Mouse (Mus musculus) lung, embryonic 14.5 days (tissue): Measurements from ENCODE around the gene Smim27. TPM values are rescaled to one million over a fixed set of nuclear protein-coding genes. Genes with fewer than 3 reads are reported as not detected.

Experiments
- ATAC-seq: fragments of 200-750 bp; cut with Nextera tagmentation; 2 replicates; pipeline ENCODE4 v1.8.0; 2017; ENCODE audit warnings: mild to moderate bottlenecking, moderate TSS enrichment, moderate library complexity; ENCODE audit not compliant: insufficient read depth
- DNase-seq: peaks from one replicate; pipeline ENCODE4 v3.0.0-alpha.2; 2015
- H3K27ac ChIP-seq: fragments of 300-500 bp; sonication (generic); 2 replicates; pipeline ENCODE4 v1.5.1; 2014; ENCODE audit warnings: low read depth, mild to moderate bottlenecking, moderate library complexity
- H3K27me3 ChIP-seq: fragments of 300-500 bp; sonication (generic); 2 replicates; pipeline ENCODE4 v1.6.1; 2014; ENCODE audit warnings: low read length, control low read depth; ENCODE audit not compliant: insufficient read depth
- H3K36me3 ChIP-seq: fragments of 300-500 bp; sonication (generic); 2 replicates; pipeline ENCODE4 v1.6.1; 2014; ENCODE audit warnings: control low read depth; ENCODE audit not compliant: insufficient read depth
- H3K4me1 ChIP-seq: fragments of 300-500 bp; sonication (generic); 2 replicates; pipeline ENCODE4 v1.6.1; 2014; ENCODE audit warnings: antibody characterized with exemption, control low read depth; ENCODE audit not compliant: insufficient read depth
- H3K4me2 ChIP-seq: fragments of 300-500 bp; sonication (generic); 2 replicates; pipeline ENCODE4 v1.6.1; 2014; ENCODE audit warnings: mild to moderate bottlenecking
- H3K4me3 ChIP-seq: fragments of 300-500 bp; sonication (generic); 2 replicates; pipeline ENCODE4 v1.5.1; 2014; ENCODE audit warnings: low read depth, low read length
- H3K9ac ChIP-seq: fragments of 300-500 bp; sonication (generic); 2 replicates; pipeline ENCODE4 v1.6.1; 2014
- H3K9me3 ChIP-seq: fragments of 300-500 bp; sonication (generic); 2 replicates; pipeline ENCODE4 v1.6.1; 2016; ENCODE audit warnings: low read depth, low read length, control low read depth
- CTCF ChIP-seq: IDR thresholded peaks from 2 replicates; pipeline ENCODE4 v1.5.1; 2016; ENCODE audit warnings: antibody characterized with exemption, low read depth
- WGBS: fragments of 180-500 bp; shearing (Covaris S2); extraction: QIAGEN DNeasy Blood & Tissue Kit; methylation state at CpG from one replicate; pipeline ENCODE4 v1.1.7; 2014; 5-methylcytosine and 5-hydroxymethylcytosine counted together
- polyA plus RNA-seq: library from polyadenylated mRNA; unstranded; fragments of >200 nt; fragmentation: Nextera tagmentation; extraction: Ambion mirVana; gene quantifications from 2 replicates; pipeline ENCODE4 v1.2.1, GENCODE M21; 2014

Gene Smim27
- polyA plus RNA-seq, 1 experiment from 2014 or later: 24.0 TPM

GRCm38 (mm10) chr4:40227886-40228285 lies 41.5 kb upstream of the Smim27 start:
- ATAC-seq (no peak), DNase-seq (no peak)
- 85% methylated on average over 7 of the region's 7 CpGs for whole genome bisulfite sequencing
- no peak overlapping the region for H3K27ac ChIP-seq
- no peaks in the 10 kb centered on the region for H3K27me3 ChIP-seq
- no peak overlapping the region for H3K9ac ChIP-seq
- TF ChIP-seq CTCF: no peak
- no peaks in the 10 kb centered on the region for H3K4me1 ChIP-seq
- H3K4me2 ChIP-seq: no peak overlapping the region
- 0 out of 2 replicates have a peak, but pooled peaks cover 3% of the 10 kb centered on the region for H3K36me3 ChIP-seq
- H3K4me3 ChIP-seq: no peak overlapping the region
- H3K9me3 ChIP-seq: no peaks in the 10 kb centered on the region

- Histone ChIP-seq H3K9ac (no peak overlapping the region), H3K4me3 (no peak overlapping the region), H3K27ac (no peak overlapping the region), H3K27me3 (no peaks in the 10 kb centered on the region), H3K4me2 (no peak overlapping the region), H3K4me1 (no peaks in the 10 kb centered on the region), H3K36me3 (0 out of 2 replicates have a peak, but pooled peaks cover 5% of the 10 kb centered on the region), H3K9me3 (no peaks in the 10 kb centered on the region)
- WGBS: 91% methylated on average over 6 of the region's 6 CpGs
- ATAC-seq: no peak
- TF ChIP-seq CTCF: no peak
- no peak for DNase-seq
These were observed 39.7 kb upstream of the Smim27 start for GRCm38 (mm10) chr4:40229723-40230122.

- H3K27ac ChIP-seq: no peak overlapping the region
- DNase-seq (no peak), ATAC-seq (no peak)
- no peaks in the 10 kb centered on the region for H3K27me3 ChIP-seq
- TF ChIP-seq CTCF: no peak
- H3K4me2 ChIP-seq: no peak overlapping the region
- no peak overlapping the region for H3K4me3 ChIP-seq
- H3K4me1 ChIP-seq: no peaks in the 10 kb centered on the region
- H3K9ac ChIP-seq: no peak overlapping the region
- no peaks in the 10 kb centered on the region for H3K9me3 ChIP-seq
- WGBS: 90% methylated on average over 7 of the region's 7 CpGs
- H3K36me3 ChIP-seq: 0 out of 2 replicates have a peak, but pooled peaks cover 7% of the 10 kb centered on the region
These were observed 36.2 kb upstream of the Smim27 start for GRCm38 (mm10) chr4:40233062-40233664.

- Histone ChIP-seq H3K4me1 (no peaks in the 10 kb centered on the region), H3K4me3 (no peak overlapping the region), H3K27ac (no peak overlapping the region), H3K27me3 (no peaks in the 10 kb centered on the region), H3K36me3 (0 out of 2 replicates have a peak, but pooled peaks cover 7% of the 10 kb centered on the region), H3K4me2 (no peak overlapping the region), H3K9me3 (no peaks in the 10 kb centered on the region), H3K9ac (no peak overlapping the region)
- DNase-seq: no peak
- WGBS: 79% methylated on average over 6 of the region's 6 CpGs
- ATAC-seq: no peak
- no peak for TF ChIP-seq CTCF
These were observed 35.1 kb upstream of the Smim27 start for GRCm38 (mm10) chr4:40234256-40234655.

GRCm38 (mm10) chr4:40236829-40237228 lies 32.5 kb upstream of the Smim27 start:
- H3K36me3 ChIP-seq: 0 out of 2 replicates have a peak, but pooled peaks cover 4% of the 10 kb centered on the region
- no peak for DNase-seq
- WGBS: 81% methylated on average over 4 of the region's 4 CpGs

GRCm38 (mm10) chr4:40238483-40239408 lies 30.6 kb upstream of the Smim27 start:
- H3K9ac ChIP-seq: peak overlapping the region; percentile 64
- ATAC-seq (peak; percentile 80), DNase-seq (peak; percentile 71)
- no peaks in the 10 kb centered on the region for H3K9me3 ChIP-seq
- peak overlapping the region; percentile 86 for H3K4me2 ChIP-seq
- peak overlapping the region; percentile 67 for H3K27ac ChIP-seq
- 0 out of 2 replicates have a peak, but pooled peaks cover 4% of the 10 kb centered on the region for H3K36me3 ChIP-seq
- H3K4me3 ChIP-seq: peak overlapping the region; percentile 58
- 2% methylated on average over 17 of the region's 17 CpGs for WGBS
- H3K27me3 ChIP-seq: no peaks in the 10 kb centered on the region
- no peaks in the 10 kb centered on the region for H3K4me1 ChIP-seq
- no peak for TF ChIP-seq CTCF

More at GRCm38 (mm10) chr4:40236829-40237228, 32.5 kb upstream of the Smim27 start:
- Histone ChIP-seq H3K4me3 (no peak overlapping the region), H3K9me3 (no peaks in the 10 kb centered on the region), H3K27ac (no peak overlapping the region), H3K4me1 (no peaks in the 10 kb centered on the region), H3K27me3 (no peaks in the 10 kb centered on the region), H3K9ac (no peak overlapping the region), H3K4me2 (no peak overlapping the region)
- TF ChIP-seq CTCF: no peak
- no peak for ATAC-seq
